Mouse (Mus musculus) myocyte (in vitro differentiated cells): ENCODE results near the gene Ap1s1. TPM values are rescaled to one million over a fixed set of nuclear protein-coding genes. Genes with fewer than 3 reads are reported as not detected.

Experiments
- H3K27me3 ChIP-seq: one replicate; pipeline ENCODE4 v1.6.1; 2011; ENCODE audit not compliant: control insufficient read depth, insufficient read depth, insufficient read length
- H3K36me3 ChIP-seq: one replicate; pipeline ENCODE4 v1.6.1; 2011; ENCODE audit not compliant: control insufficient read depth, insufficient read depth
- H3K4me2 ChIP-seq: one replicate; pipeline ENCODE4 v1.6.1; 2011; ENCODE audit warnings: low read depth, control low read depth
- H3K4me3 ChIP-seq: one replicate; pipeline ENCODE4 v1.5.1; 2011; ENCODE audit warnings: mild to moderate bottlenecking, control low read depth, moderate library complexity
- H3K79me2 ChIP-seq: one replicate; pipeline ENCODE4 v1.6.1; 2011; ENCODE audit not compliant: control insufficient read depth, insufficient read depth
- H3ac ChIP-seq: one replicate; pipeline ENCODE4 v1.6.1; 2011; ENCODE audit not compliant: control insufficient read depth, insufficient read length
- CEBPB ChIP-seq: IDR thresholded peaks from 2 replicates; pipeline ENCODE4 v1.6.1; 2011; ENCODE audit warnings: mild to moderate bottlenecking, moderate library complexity; ENCODE audit not compliant: poor library complexity, insufficient read depth, severe bottlenecking
- E2F4 ChIP-seq: IDR thresholded peaks from one replicate; pipeline ENCODE4 v1.6.1; 2011; ENCODE audit warnings: mild to moderate bottlenecking, control low read depth, moderate library complexity; ENCODE audit not compliant: insufficient read depth
- MAX ChIP-seq: IDR thresholded peaks from one replicate; pipeline ENCODE4 v1.6.1; 2011; ENCODE audit warnings: low read depth, mild to moderate bottlenecking, control low read depth
- MYOD1 ChIP-seq, 3 experiments: IDR thresholded peaks; one replicate each; pipeline ENCODE4 v1.6.1; 2011; ENCODE audit warnings: control low read depth in 2 of 3, low read depth in 2 of 3, mild to moderate bottlenecking in 2 of 3, moderate library complexity in 1 of 3; ENCODE audit not compliant: insufficient read length in 2 of 3, control insufficient read depth in 1 of 3
- MYOG ChIP-seq, 3 experiments: IDR thresholded peaks; one replicate each; pipeline ENCODE4 v1.6.1; 2011; ENCODE audit warnings: control low read depth in 2 of 3, low read depth in 2 of 3, mild to moderate bottlenecking in 2 of 3; ENCODE audit not compliant: insufficient read length in 2 of 3, control insufficient read depth in 1 of 3, insufficient read depth in 1 of 3
- POLR2A ChIP-seq: IDR thresholded peaks from one replicate; pipeline ENCODE4 v1.6.1; 2011; ENCODE audit warnings: low read depth, mild to moderate bottlenecking, control low read depth, moderate library complexity; ENCODE audit not compliant: insufficient read length
- POLR2AphosphoS2 ChIP-seq: IDR thresholded peaks from one replicate; pipeline ENCODE4 v1.6.1; 2011; ENCODE audit warnings: low read depth, control low read depth; ENCODE audit not compliant: insufficient read length
- REST ChIP-seq: IDR thresholded peaks from one replicate; pipeline ENCODE4 v1.6.1; 2011; ENCODE audit warnings: mild to moderate bottlenecking, control low read depth, moderate library complexity; ENCODE audit not compliant: insufficient read depth, insufficient read length
- SRF ChIP-seq: IDR thresholded peaks from one replicate; pipeline ENCODE4 v1.6.1; 2011; ENCODE audit warnings: low read depth; ENCODE audit not compliant: control insufficient read depth, insufficient read length
- TCF12 ChIP-seq: IDR thresholded peaks from one replicate; pipeline ENCODE4 v1.6.1; 2011; ENCODE audit warnings: mild to moderate bottlenecking, control low read depth; ENCODE audit not compliant: poor library complexity, insufficient read depth, severe bottlenecking
- TCF3 ChIP-seq: IDR thresholded peaks from one replicate; pipeline ENCODE4 v1.6.1; 2011; ENCODE audit warnings: low read depth, control low read depth; ENCODE audit not compliant: insufficient read length
- USF1 ChIP-seq: IDR thresholded peaks from one replicate; pipeline ENCODE4 v1.6.1; 2011; ENCODE audit warnings: low read depth, mild to moderate bottlenecking, control low read depth, moderate library complexity
- polyA plus RNA-seq: library from polyadenylated mRNA; unstranded; fragments of >200 nt; fragmentation: generic; extraction: Trizol; gene quantifications from one replicate; pipeline ENCODE4 v1.2.1, GENCODE M21; 2012; ENCODE audit warnings: missing spikeins

Ap1s1 gene
- polyA plus RNA-seq, 1 experiment: 172 TPM

- Histone ChIP-seq H3K4me2 (peak overlapping the region; percentile 86), H3K27me3 (no peaks in the 10 kb centered on the region), H3ac (peak overlapping the region; percentile 60), H3K4me3 (peak overlapping the region; percentile 93), H3K36me3 (peaks cover 6% of the 10 kb centered on the region), H3K79me2 (no peaks in the 10 kb centered on the region)
- TF ChIP-seq SRF (no peak), CEBPB (no peak), TCF12 (no peak), POLR2A (no peak), MYOG (IDR thresholded peaks at IDR 0.05; ENCODE audit: control insufficient read depth in 1 of 3, insufficient read depth in 1 of 3, insufficient read length in 2 of 3, low read depth in 2 of 3) (no peak), TCF3 (no peak), MYOD1 (IDR thresholded peaks at IDR 0.05; ENCODE audit: control insufficient read depth in 1 of 3, insufficient read length in 2 of 3, low read depth in 2 of 3) (no peak), USF1 (no peak), MAX (no peak), E2F4 (no peak), POLR2AphosphoS2 (no peak), REST (no peak)
Measured at GRCm38 (mm10) chr5:136988420-136988819, 57.5 kb downstream of the Ap1s1 start.

- H3K79me2 ChIP-seq: no peaks in the 10 kb centered on the region
- no peaks in the 10 kb centered on the region for H3K27me3 ChIP-seq
- peak within 1 kb of the TSS; percentile 93 for H3K4me3 ChIP-seq
- no peak for TF ChIP-seq E2F4
- no peak for TF ChIP-seq MYOG (IDR thresholded peaks at IDR 0.05; ENCODE audit: control insufficient read depth in 1 of 3, insufficient read depth in 1 of 3, insufficient read length in 2 of 3, low read depth in 2 of 3)
- no peak for TF ChIP-seq POLR2A
- no peak for TF ChIP-seq CEBPB
- H3ac ChIP-seq: peak within 1 kb of the TSS; percentile 60
- H3K36me3 ChIP-seq: peaks cover 6% of the 10 kb centered on the region
- H3K4me2 ChIP-seq: peak within 1 kb of the TSS; percentile 86
Measured at GRCm38 (mm10) chr5:136987934-136988271, 58.0 kb downstream of the Ap1s1 start, which contains the start of gene Znhit1. Gene Znhit1 (minus strand): TSS chr5:136988021.

GRCm38 (mm10) chr5:136987138-136987933, 58.6 kb downstream of the Ap1s1 start:
- peak overlapping the region; percentile 60 for H3ac ChIP-seq
- peak overlapping the region; percentile 93 for H3K4me3 ChIP-seq
- TF ChIP-seq POLR2AphosphoS2 (peak; percentile 54), REST (no peak), POLR2A (peak; percentile 79)
- H3K4me2 ChIP-seq: peak overlapping the region; percentile 86
- H3K27me3 ChIP-seq: no peaks in the 10 kb centered on the region
- H3K36me3 ChIP-seq: peaks cover 5% of the 10 kb centered on the region
- no peaks in the 10 kb centered on the region for H3K79me2 ChIP-seq

- H3K79me2 ChIP-seq: no peaks in the 10 kb centered on the region
- H3K36me3 ChIP-seq: peaks cover 4% of the 10 kb centered on the region
- TF ChIP-seq POLR2AphosphoS2 (peak; percentile 88), POLR2A (peak; percentile 75), MYOD1 (IDR thresholded peaks at IDR 0.05; ENCODE audit: control insufficient read depth in 1 of 3, insufficient read length in 2 of 3, low read depth in 2 of 3) (peak in 1 of 3 experiments; percentile 2), MYOG (IDR thresholded peaks at IDR 0.05; ENCODE audit: control insufficient read depth in 1 of 3, insufficient read depth in 1 of 3, insufficient read length in 2 of 3, low read depth in 2 of 3) (no peak)
- peak within 1 kb of the TSS; percentile 86 for H3K4me2 ChIP-seq
- H3ac ChIP-seq: peak within 1 kb of the TSS; percentile 60
- H3K4me3 ChIP-seq: peak within 1 kb of the TSS; percentile 93
- H3K27me3 ChIP-seq: no peaks in the 10 kb centered on the region
Measured at GRCm38 (mm10) chr5:136986695-136987137, 59.2 kb downstream of the Ap1s1 start, which contains the start of gene Plod3. Gene Plod3 (plus strand): TSS chr5:136987019.

Other genes with a start within 250 kb of the Ap1s1 start
- gene Col26a1, start 162.9 kb downstream of the Ap1s1 start, polyA plus RNA-seq: 1.00 TPM
- gene Ift22, start 138.0 kb downstream of the Ap1s1 start, polyA plus RNA-seq: 19.6 TPM
- gene Fis1, start 92.9 kb downstream of the Ap1s1 start, polyA plus RNA-seq: 283 TPM
- 0.23 TPM for gene Cldn15, start 79.5 kb downstream of the Ap1s1 start, polyA plus RNA-seq
- 124 TPM for gene Plod3, start 59.1 kb downstream of the Ap1s1 start, polyA plus RNA-seq
- gene Znhit1, start 58.1 kb downstream of the Ap1s1 start, polyA plus RNA-seq: 97.7 TPM
- gene Vgf, start 19.7 kb downstream of the Ap1s1 start, polyA plus RNA-seq: 0.04 TPM
- 17.6 TPM for gene Serpine1, start 26.1 kb upstream of the Ap1s1 start, polyA plus RNA-seq
- 5.9 TPM for gene Trim56, start 70.1 kb upstream of the Ap1s1 start, polyA plus RNA-seq
- not detected for gene Muc3, start 103.2 kb upstream of the Ap1s1 start, polyA plus RNA-seq
- gene Muc3a, start 166.3 kb upstream of the Ap1s1 start, polyA plus RNA-seq: not detected
- gene Ache, start 241.4 kb upstream of the Ap1s1 start, polyA plus RNA-seq: 10.9 TPM
- 9.0 TPM for gene Ufsp1, start 248.5 kb upstream of the Ap1s1 start, polyA plus RNA-seq